19 mouse cellular contexts compared by ENCODE assay signal in the genomic region with DNA sequence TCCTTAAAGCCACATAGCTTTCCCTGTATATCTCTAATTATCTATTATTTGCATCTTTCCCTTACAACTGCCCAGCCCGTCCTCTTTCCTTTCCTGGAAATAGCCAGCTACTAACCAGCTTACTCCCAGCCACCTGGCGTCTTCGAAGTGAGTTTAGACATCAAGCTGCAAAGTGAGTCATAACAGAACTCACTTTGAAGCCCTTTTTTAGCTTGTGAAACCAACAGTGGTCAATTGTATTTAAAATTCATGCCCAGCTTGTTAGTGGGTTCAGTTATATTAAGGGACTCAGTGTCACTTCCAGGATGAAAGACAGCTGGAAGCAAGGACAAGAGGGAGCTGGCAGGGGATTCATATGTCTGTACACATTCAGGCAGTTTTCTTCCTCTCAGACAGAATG. TPM values are rescaled to one million over a fixed set of nuclear protein-coding genes. Genes with fewer than 3 reads are reported as not detected.
DNase-seq lines count a peak whose midpoint lies in the region; ATAC-seq and TF ChIP-seq lines count a peak whose summit lies in the region.
"Had no signal": no experiment of that assay in that cellular context is flagged by ENCODE, and none has a peak within 500 bp of the region (broad histone marks: within the 10 kb centered on the region; RNA-seq: fewer than 3 reads in every experiment).

No protein-coding gene starts in this region.

- ATAC-seq in frontal cortex, adult (ENCODE audit: low TSS enrichment): peak; percentile 58
- peak; percentile 62; the same call in 1 of the 2 replicates for ATAC-seq in lung, embryonic 16.5 days (ENCODE audit: low read depth)
- peak; percentile 56; the same call in 1 of the 2 replicates for ATAC-seq in stomach, postnatal 0 days (ENCODE audit: low FRiP score, low TSS enrichment)
- ATAC-seq: forebrain, embryonic 15.5 days; intestine, postnatal 0 days; midbrain, embryonic 16.5 days had no signal

- no peaks in the 10 kb centered on the region for H3K27me3 ChIP-seq in lung, embryonic 16.5 days (ENCODE audit: control insufficient read depth, insufficient read depth, low read depth, low read length)
- no peaks in the 10 kb centered on the region for H3K27me3 ChIP-seq in stomach, postnatal 0 days (ENCODE audit: control insufficient read depth, insufficient read depth, low read length)
- H3K27me3 ChIP-seq: forebrain, embryonic 15.5 days; limb, embryonic 12.5 days; neural tube, embryonic 13.5 days had no signal

- peaks cover 16% of the 10 kb centered on the region for H3K4me1 ChIP-seq in lung, embryonic 16.5 days (replicated peaks; ENCODE audit: control insufficient read depth, insufficient read depth, low read length)
- peaks cover 6% of the 10 kb centered on the region for H3K4me1 ChIP-seq in cortical plate, adult 2 months (ENCODE audit: control insufficient read depth, insufficient read depth, low read length)
- H3K4me1 ChIP-seq in stomach, postnatal 0 days (replicated peaks; ENCODE audit: control insufficient read depth, insufficient read depth): peaks cover 3% of the 10 kb centered on the region
- H3K4me1 ChIP-seq: forebrain, embryonic 15.5 days; neural tube, embryonic 13.5 days had no signal

- H3K4me3 ChIP-seq in lung, embryonic 16.5 days (ENCODE audit: low read length): no peak overlapping the region
- no peak overlapping the region for H3K4me3 ChIP-seq in cortical plate, adult 2 months (ENCODE audit: insufficient read depth, low read length)
- no peak overlapping the region for H3K4me3 ChIP-seq in stomach, postnatal 0 days (ENCODE audit: low read depth, low read length)
- H3K4me3 ChIP-seq: forebrain, embryonic 15.5 days; limb, embryonic 12.5 days; neural tube, embryonic 13.5 days had no signal

- DNase-seq in frontal cortex, postnatal 10 days (ENCODE audit: low spot score in 2 of 2): no peak
- DNase-seq in lung, postnatal 10 days: no peak
- no peak for DNase-seq in stomach, postnatal 0 days (ENCODE audit: low spot score)
- DNase-seq in layer of hippocampus, adult 8-10 months (ENCODE audit: low spot score in 2 of 2): no peak
- no peak for DNase-seq in kidney, adult 9 months
- DNase-seq: B cell, adult 2 months; cerebellum, adult 2 months; gastrocnemius, postnatal 10 days; kidney, postnatal 14 days; spleen, adult 18-20 months had no signal

- no peak for TF ChIP-seq CTCF in cortical plate, adult 2 months (IDR thresholded peaks at IDR 0.05; ENCODE audit: extremely low read depth, insufficient read depth, low read length)
- no peak for TF ChIP-seq CTCF in stomach, postnatal 0 days (IDR thresholded peaks at IDR 0.05; ENCODE audit: low read depth)

- H3K36me3 ChIP-seq in lung, embryonic 16.5 days (ENCODE audit: control insufficient read depth, insufficient read depth, low read length): no peaks in the 10 kb centered on the region
- H3K36me3 ChIP-seq in stomach, postnatal 0 days (ENCODE audit: control insufficient read depth, insufficient read depth, low read length): no peaks in the 10 kb centered on the region
- H3K36me3 ChIP-seq: forebrain, embryonic 15.5 days; limb, embryonic 12.5 days; neural tube, embryonic 13.5 days had no signal

- no peak overlapping the region for H3K9ac ChIP-seq in lung, embryonic 16.5 days (ENCODE audit: low read length)
- H3K9ac ChIP-seq in stomach, postnatal 0 days (ENCODE audit: low read length): no peak overlapping the region
- H3K9ac ChIP-seq: forebrain, embryonic 15.5 days; limb, embryonic 12.5 days; neural tube, embryonic 13.5 days had no signal

- TF ChIP-seq EP300 in stomach, postnatal 0 days (optimal IDR thresholded peaks at IDR 0.05): no peak

- H3K4me2 ChIP-seq in lung, embryonic 16.5 days (ENCODE audit: low read depth, low read length): no peak overlapping the region
- no peak overlapping the region for H3K4me2 ChIP-seq in stomach, postnatal 0 days (replicated peaks; ENCODE audit: low read depth)
- H3K4me2 ChIP-seq: forebrain, embryonic 15.5 days; heart, embryonic 11.5 days; limb, embryonic 12.5 days; neural tube, embryonic 13.5 days had no signal

- TF ChIP-seq POLR2A in cortical plate, adult 2 months (IDR thresholded peaks at IDR 0.05; ENCODE audit: extremely low read depth, insufficient read depth, low read length): no peak

- no peaks in the 10 kb centered on the region for H3K9me3 ChIP-seq in lung, embryonic 16.5 days (ENCODE audit: control insufficient read depth, low read length)
- H3K9me3 ChIP-seq in stomach, postnatal 0 days (ENCODE audit: control insufficient read depth, low read length): no peaks in the 10 kb centered on the region
- H3K9me3 ChIP-seq: forebrain, embryonic 15.5 days; limb, embryonic 12.5 days; neural tube, embryonic 13.5 days had no signal

- H3K27ac ChIP-seq in lung, embryonic 16.5 days (ENCODE audit: low read length): no peak overlapping the region
- peak overlapping the region; percentile 65; the same call in 1 of the 2 replicates for H3K27ac ChIP-seq in cortical plate, adult 2 months (ENCODE audit: insufficient read depth, low read length)
- H3K27ac ChIP-seq in stomach, postnatal 0 days (replicated peaks): 0 out of 2 replicates have a peak overlapping the region, but pooled peaks have one; percentile 31
- H3K27ac ChIP-seq: forebrain, embryonic 15.5 days; limb, embryonic 12.5 days; neural tube, embryonic 13.5 days had no signal

- 51% methylated on average over 3 of the region's 3 CpGs for WGBS in lung, embryonic 16.5 days
- 31% methylated on average over 3 of the region's 3 CpGs for whole genome bisulfite sequencing in stomach, postnatal 0 days

RNA-seq across cellular contexts. Expression of a gene that starts 33.5 kb away (rescaled TPM):
- polyA plus RNA-seq in lung, embryonic 16.5 days (2015; fragmentation: Nextera tagmentation; extraction: Ambion mirVana): 6.7 and 7.5 TPM in 2 replicates
- polyA plus RNA-seq in cortical plate, adult 2 months (2012; rRNA removed): 20.5 and 21.2 TPM in 2 replicates
- 13.0 and 13.6 TPM in 2 replicates for polyA plus RNA-seq in stomach, postnatal 0 days (2015; fragmentation: Nextera tagmentation; extraction: Ambion mirVana)
- 10 to 100 TPM; 28.0 to 33.6 (median 31.8) TPM for total RNA-seq in layer of hippocampus, adult 8-10 months (2022)
